Mouse (Mus musculus): ENCODE results near the gene Esp31.

Esp31 gene

GRCm38 (mm10) chr17:38639147-38639546 is at the start of gene Esp31:
Gene Esp31, plus strand, starts transcription at chr17:38639447.
- DNase-seq (ENCODE audit: low spot score), result no peak

Measured in retina, embryonic 14.5 days (tissue).